Mouse (Mus musculus): Measurements from ENCODE around the gene Cct8l1.

- TF ChIP-seq EP300 (IDR thresholded peaks at IDR 0.05; ENCODE audit: low read depth) (no peak), CTCF (IDR thresholded peaks at IDR 0.05; ENCODE audit: low read depth) (no peak)
Observed at GRCm38 (mm10) chr5:25533298-25533697, 17.4 kb downstream of the Cct8l1 start.
